Mouse (Mus musculus) testis, adult 2 months (tissue): ENCODE measurements around the gene Baz2b. TPM values are rescaled to one million over a fixed set of nuclear protein-coding genes. Genes with fewer than 3 reads are reported as not detected.

Source experiments
- H3K27ac ChIP-seq: fragments of 200-500 bp; 2 replicates; pipeline ENCODE4 v1.5.1; 2012; ENCODE audit warnings: low read depth, low read length; ENCODE audit not compliant: control insufficient read depth, insufficient read depth
- H3K27me3 ChIP-seq: fragments of 200-500 bp; 2 replicates; pipeline ENCODE4 v1.6.1; 2012; ENCODE audit warnings: mild to moderate bottlenecking, low read length, moderate library complexity; ENCODE audit not compliant: control insufficient read depth, insufficient read depth
- H3K36me3 ChIP-seq: fragments of 200-500 bp; 2 replicates; pipeline ENCODE4 v1.6.1; 2012; ENCODE audit warnings: mild to moderate bottlenecking, low read length; ENCODE audit not compliant: control insufficient read depth, insufficient read depth
- H3K4me1 ChIP-seq: fragments of 200-500 bp; 2 replicates; pipeline ENCODE4 v1.6.1; 2012; ENCODE audit warnings: low read length; ENCODE audit not compliant: control insufficient read depth, insufficient read depth
- H3K4me3 ChIP-seq: fragments of 200-500 bp; 2 replicates; pipeline ENCODE4 v1.5.1; 2012; ENCODE audit warnings: low read depth, mild to moderate bottlenecking, low read length, moderate library complexity, mixed read lengths; ENCODE audit not compliant: control insufficient read depth
- CTCF ChIP-seq: fragments of 200-500 bp; IDR thresholded peaks from 2 replicates; pipeline ENCODE4 v1.5.1; 2012; ENCODE audit warnings: low read depth, mild to moderate bottlenecking, inconsistent platforms, low read length, moderate library complexity; ENCODE audit not compliant: control insufficient read depth, insufficient read depth, insufficient replicate concordance
- POLR2A ChIP-seq: fragments of 200-500 bp; IDR thresholded peaks from 2 replicates; pipeline ENCODE4 v1.6.1; 2012; ENCODE audit warnings: low read depth, mild to moderate bottlenecking, inconsistent platforms, low read length, moderate library complexity; ENCODE audit not compliant: control insufficient read depth
- polyA plus RNA-seq: library from polyadenylated mRNA; depleted of rRNA; stranded (reverse); fragments of >200 nt; gene quantifications from 2 replicates; pipeline ENCODE4 v1.2.3, GENCODE M21; 2012

Baz2b gene
- polyA plus RNA-seq, 1 experiment: 20.0 TPM

- TF ChIP-seq CTCF: no peak
- TF ChIP-seq POLR2A: no peak
- Histone ChIP-seq H3K27me3 (no peaks in the 10 kb centered on the region), H3K27ac (no peak overlapping the region), H3K36me3 (no peaks in the 10 kb centered on the region), H3K4me3 (no peak overlapping the region), H3K4me1 (peaks cover 8% of the 10 kb centered on the region)
These were observed 2.8 kb upstream of the Baz2b start for GRCm38 (mm10) chr2:60212488-60212887.

- TF ChIP-seq POLR2A (no peak), CTCF (no peak)
- H3K36me3 ChIP-seq: no peaks in the 10 kb centered on the region; the same call in 1 of the 2 replicates
- H3K27me3 ChIP-seq: no peaks in the 10 kb centered on the region
- peak overlapping the region; percentile 96 for H3K4me3 ChIP-seq
- H3K27ac ChIP-seq: no peak overlapping the region
- H3K4me1 ChIP-seq: peaks cover 8% of the 10 kb centered on the region
These were observed 1.2 kb upstream of the Baz2b start for GRCm38 (mm10) chr2:60210821-60211220.

DNA sequence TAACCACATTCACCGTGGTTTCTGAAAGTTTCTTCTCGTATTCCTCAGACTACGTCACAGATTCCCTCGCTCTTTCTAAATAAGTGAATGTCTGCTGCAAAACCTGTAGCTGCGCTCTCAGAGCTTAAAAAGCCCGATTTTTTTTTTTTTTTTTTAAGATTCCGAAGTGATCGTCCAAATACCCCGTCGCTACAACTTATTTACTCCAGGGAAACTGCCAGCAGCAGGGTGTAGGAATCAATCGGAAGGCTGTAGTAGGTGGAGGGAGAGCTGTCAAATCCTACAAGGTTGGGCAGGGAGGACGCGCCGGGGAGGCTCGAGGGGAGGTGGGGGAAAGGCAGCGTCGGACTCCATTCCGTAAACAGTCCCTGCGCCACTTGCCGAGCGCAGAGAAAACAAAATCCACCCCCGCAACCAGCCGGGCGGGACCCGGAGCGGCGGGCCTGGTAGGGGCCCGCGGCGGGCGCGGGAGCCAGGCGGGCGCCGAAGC lies 472 bp downstream of the Baz2b start:
- H3K36me3 ChIP-seq: no peaks in the 10 kb centered on the region; the same call in 1 of the 2 replicates
- H3K4me3 ChIP-seq: peak overlapping the region; percentile 96
- H3K27ac ChIP-seq: peak overlapping the region; percentile 97
- no peaks in the 10 kb centered on the region for H3K27me3 ChIP-seq
- H3K4me1 ChIP-seq: peaks cover 8% of the 10 kb centered on the region
- TF ChIP-seq CTCF: no peak
- no peak for TF ChIP-seq POLR2A

- H3K4me3 ChIP-seq: no peak overlapping the region
- peaks cover 6% of the 10 kb centered on the region for H3K4me1 ChIP-seq
- TF ChIP-seq CTCF: no peak
- no peak for TF ChIP-seq POLR2A
- no peaks in the 10 kb centered on the region for H3K27me3 ChIP-seq
- H3K36me3 ChIP-seq: no peaks in the 10 kb centered on the region; the same call in 1 of the 2 replicates
- H3K27ac ChIP-seq: no peak overlapping the region
These were observed 3.8 kb downstream of the Baz2b start for GRCm38 (mm10) chr2:60205795-60206194.

DNA sequence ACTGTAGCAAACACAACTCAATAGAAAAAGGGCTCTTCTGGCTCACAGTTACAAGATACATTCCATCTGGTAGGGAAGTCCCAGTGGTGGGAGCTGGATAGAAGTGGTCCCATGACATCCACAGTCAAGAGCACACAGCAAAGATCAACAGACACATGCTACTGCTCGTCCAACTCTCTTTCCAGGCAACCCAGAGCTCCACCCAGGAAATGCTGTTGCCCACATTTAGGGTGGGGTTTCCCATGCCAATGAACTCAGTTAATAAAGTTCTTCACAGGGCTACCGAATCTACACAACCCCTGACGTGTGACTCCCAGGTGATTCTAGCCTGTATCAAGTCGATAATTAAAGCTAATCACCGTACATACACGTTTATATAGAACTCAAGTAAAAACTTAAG lies 5.5 kb downstream of the Baz2b start:
- Histone ChIP-seq H3K4me1 (peaks cover 6% of the 10 kb centered on the region), H3K36me3 (no peaks in the 10 kb centered on the region; the same call in 1 of the 2 replicates), H3K4me3 (no peak overlapping the region), H3K27me3 (no peaks in the 10 kb centered on the region), H3K27ac (no peak overlapping the region)
- TF ChIP-seq CTCF: no peak
- TF ChIP-seq POLR2A: no peak

- peaks cover 6% of the 10 kb centered on the region for H3K4me1 ChIP-seq
- H3K36me3 ChIP-seq: no peaks in the 10 kb centered on the region; the same call in 1 of the 2 replicates
- H3K4me3 ChIP-seq: no peak overlapping the region
- no peak overlapping the region for H3K27ac ChIP-seq
- no peak for TF ChIP-seq CTCF
- no peaks in the 10 kb centered on the region for H3K27me3 ChIP-seq
These were observed 5.9 kb downstream of the Baz2b start for GRCm38 (mm10) chr2:60203733-60204132.

DNA sequence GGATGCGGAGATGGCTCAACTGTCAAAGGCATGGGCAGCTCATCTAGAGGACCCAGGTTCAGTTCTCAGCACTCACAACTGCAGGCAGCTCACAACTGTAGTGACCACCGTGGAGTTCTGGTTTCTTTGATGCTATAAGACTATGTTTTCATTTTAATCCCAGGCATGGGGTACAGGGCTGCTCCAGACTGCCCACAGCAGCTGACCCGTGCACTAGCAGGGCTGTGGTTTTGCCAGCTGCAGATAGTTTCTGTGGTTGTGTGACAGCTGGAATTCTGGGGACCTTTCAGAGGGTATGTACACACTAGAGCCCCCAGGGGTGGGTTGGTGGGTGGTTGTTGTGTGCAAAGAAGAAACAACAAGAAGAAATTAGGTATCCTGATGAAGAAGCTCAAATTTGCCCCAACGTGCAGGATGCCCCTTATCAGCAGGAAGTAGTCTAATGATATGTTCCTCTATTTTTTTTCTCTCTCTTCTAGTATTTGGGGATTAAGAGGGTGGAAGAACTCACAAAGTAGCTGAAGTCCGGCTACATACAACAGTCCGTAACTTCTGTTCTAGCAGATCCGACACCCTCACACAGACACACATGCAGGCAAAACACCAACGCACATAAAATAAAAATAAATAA lies 6.6 kb downstream of the Baz2b start:
- H3K4me3 ChIP-seq: no peak overlapping the region
- H3K27me3 ChIP-seq: no peaks in the 10 kb centered on the region
- H3K4me1 ChIP-seq: peaks cover 4% of the 10 kb centered on the region
- no peak overlapping the region for H3K27ac ChIP-seq
- no peaks in the 10 kb centered on the region; the same call in 1 of the 2 replicates for H3K36me3 ChIP-seq
- TF ChIP-seq POLR2A (no peak), CTCF (no peak)

DNA sequence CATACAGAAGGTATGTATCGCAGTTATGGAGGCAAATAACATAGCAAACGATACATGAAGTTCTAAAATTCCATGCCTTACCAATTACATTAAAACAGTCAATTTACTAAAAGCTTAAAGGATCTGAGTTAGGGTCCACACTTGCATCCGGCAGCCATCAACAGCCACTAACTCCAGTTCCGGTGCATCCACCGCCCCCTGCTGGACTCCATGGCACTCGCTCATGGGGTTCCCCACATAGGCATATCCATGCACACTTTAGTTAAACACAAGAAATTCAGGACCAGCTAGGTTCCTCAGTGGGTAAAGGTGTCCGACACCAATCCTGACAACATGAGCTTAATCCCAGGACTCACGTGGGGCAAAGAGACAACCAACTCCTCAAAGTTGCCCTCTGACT lies 9.0 kb downstream of the Baz2b start:
- Histone ChIP-seq H3K27me3 (no peaks in the 10 kb centered on the region), H3K27ac (no peak overlapping the region), H3K36me3 (no peaks in the 10 kb centered on the region), H3K4me1 (no peaks in the 10 kb centered on the region), H3K4me3 (no peak overlapping the region)
- TF ChIP-seq POLR2A (no peak), CTCF (peak; percentile 43; the same call in 1 of the 2 replicates)
